Mouse (Mus musculus) kidney, adult 11 months (tissue): ENCODE measurements around the gene Ints11.

Source experiments
- DNase-seq: peaks from one replicate; pipeline ENCODE4 v3.0.0; 2022

Gene Ints11

DNA sequence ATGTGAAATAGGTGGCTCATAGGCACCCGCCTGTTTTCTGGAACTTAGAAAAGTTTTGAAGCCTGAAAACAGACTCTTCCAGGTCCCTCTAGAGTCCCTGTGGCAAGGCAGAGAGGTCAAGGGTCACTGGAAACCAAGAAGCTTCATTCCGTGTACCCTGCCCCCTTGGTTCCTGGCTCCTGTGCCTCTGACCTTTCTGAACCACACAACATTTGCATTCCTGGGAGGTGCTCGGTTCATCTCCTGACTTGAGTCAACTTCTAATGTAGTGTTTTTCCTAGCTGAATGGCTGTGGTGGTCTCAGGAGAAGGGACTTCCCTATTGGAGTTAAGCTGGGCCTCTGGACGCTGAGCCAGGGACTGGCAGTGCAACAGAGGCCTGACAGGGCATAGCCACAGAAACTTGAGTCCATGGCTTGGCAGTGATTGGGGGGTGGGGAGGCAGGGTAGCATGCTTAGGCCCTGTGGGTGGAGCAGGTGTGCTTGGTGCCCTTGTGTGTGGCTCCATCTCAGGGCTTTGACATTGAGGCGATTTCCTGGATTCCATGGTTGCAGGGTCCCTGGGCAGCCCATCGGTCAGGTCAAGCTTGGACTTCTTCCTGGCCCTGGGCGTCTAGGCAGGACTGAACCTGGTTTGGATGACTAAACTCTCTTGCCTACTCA is 20.8 kb upstream of the Ints11 start:
- DNase-seq: peak; percentile 83

DNA sequence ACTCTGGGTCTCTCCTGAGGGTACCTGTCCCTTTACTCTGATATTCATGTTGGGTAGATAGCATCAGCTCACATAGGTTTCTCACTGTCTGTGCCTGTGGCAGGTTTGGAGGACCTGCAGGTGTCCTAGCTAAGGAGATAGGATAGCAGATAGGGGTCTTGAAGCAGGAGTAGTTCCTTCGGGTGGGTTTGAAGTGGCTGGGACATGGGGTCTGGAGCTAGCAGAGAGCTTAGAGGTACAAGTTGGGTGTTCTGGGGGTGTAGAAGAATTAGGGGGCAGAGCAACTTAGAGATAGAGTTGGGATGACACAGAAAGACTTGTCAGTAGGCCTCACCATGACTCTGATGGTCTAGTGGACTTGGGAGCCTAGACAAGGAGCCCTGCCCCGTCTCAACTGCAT is 20.0 kb upstream of the Ints11 start:
- no peak for DNase-seq

DNA sequence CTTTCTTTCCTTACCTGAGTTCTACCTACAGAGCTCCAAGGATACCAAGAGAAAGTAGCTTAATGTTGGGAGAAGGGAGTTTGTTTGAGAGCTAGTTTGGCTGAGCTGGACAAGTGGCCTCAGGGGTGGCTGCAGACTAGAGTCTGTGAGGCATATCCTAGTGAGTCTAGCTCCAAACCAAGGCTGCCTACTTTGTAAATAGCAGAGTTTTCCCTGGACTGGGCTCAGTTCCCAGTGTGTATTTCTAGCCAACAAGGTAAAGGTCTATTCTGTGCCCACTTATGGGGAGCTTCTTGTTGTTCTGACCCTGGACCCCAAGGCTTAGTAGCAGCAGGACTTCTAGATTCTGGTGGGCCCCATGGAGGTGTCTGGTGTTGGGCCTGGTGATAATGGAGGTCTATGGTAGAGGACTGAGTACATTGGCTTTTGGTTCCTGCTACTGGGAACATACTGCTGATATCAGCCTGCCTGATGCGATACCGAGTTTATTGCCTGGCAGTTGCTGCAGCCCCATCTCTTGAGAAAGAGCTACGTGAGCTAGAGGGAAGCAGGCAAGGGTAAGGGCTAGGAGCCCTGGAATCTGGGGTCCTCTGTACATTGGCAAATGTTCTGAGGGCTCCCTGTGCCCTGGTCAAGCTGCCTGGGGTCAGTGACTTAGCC is 19.4 kb upstream of the Ints11 start:
- DNase-seq: peak; percentile 68

DNA sequence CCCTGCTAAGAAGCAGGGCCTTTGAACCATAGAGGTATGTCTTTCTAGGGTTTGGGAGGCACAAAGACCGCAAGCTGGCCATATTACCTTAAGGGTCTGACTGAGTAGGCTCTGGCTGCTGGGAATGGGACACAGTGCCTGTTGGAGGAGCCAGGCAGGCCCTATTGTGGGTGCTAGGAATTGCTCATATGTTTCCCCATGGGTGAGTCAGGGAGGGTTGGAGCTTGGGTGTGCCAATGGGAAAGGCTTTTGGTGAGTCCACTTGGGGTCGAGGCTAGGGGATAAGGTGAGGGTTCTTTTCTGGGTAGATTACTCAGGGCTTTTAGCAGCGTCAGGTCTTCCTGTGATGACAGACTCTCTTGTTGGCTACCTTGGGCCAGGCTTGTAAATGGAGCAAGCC is 18.0 kb upstream of the Ints11 start:
- DNase-seq: no peak

DNA sequence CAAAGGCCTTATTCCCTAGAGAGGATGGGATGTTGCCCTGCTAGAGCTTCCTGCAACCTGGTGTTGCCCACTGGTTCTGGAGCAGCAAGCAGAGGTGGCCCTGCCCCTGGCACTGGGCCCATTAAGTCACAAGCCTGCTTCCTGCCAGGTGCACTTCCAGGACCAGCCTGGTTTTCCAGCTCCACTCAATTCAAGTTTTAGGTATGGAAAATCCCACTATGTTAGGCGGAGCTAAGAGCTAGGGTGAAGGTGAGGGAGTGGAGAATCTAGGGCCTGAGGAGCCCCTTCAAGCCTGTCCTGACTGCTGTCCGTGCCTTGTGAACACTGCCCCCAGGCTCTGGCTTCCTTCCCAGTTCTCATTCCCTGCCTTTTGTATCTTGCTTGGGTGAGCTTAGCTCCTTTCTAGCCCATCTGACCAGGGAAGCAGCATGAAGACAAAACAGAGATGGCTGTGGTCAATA is 17.4 kb upstream of the Ints11 start:
- peak; percentile 78 for DNase-seq

DNA sequence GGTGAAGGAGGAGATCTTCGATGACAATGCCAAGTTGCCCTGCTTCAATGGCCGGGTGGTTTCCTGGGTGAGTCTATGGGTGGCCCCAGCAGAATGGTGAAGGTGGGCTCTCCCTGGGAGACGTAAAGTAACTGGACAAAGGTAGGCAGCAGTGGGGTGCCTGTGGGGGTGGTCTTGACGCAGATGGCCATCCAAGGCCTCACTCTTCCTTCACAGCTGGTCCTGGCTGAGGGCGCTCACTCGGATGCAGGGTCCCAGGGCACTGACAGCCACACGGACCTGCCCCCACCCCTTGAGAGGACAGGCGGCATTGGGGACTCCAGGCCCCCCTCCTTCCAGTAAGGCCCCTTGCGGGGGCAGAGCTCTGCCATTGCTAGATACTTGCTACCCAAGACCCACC is 15.9 kb upstream of the Ints11 start:
- DNase-seq: no peak

DNA sequence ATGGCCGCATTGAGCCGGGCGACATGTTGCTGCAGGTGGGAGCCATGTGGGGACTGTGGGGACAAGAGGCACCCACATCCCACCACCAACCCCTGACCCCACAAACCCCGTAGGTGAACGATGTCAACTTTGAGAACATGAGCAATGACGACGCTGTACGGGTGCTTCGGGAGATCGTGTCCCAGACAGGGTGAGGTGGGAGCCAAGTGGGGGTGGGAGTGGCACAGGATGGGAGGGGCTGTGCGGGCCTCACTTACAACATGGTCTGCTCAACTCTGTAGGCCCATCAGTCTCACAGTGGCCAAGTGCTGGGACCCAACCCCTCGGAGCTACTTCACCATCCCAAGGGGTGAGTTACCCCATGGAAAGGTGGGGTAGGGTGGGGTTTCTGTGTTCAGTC is 14.4 kb upstream of the Ints11 start:
- no peak for DNase-seq

DNA sequence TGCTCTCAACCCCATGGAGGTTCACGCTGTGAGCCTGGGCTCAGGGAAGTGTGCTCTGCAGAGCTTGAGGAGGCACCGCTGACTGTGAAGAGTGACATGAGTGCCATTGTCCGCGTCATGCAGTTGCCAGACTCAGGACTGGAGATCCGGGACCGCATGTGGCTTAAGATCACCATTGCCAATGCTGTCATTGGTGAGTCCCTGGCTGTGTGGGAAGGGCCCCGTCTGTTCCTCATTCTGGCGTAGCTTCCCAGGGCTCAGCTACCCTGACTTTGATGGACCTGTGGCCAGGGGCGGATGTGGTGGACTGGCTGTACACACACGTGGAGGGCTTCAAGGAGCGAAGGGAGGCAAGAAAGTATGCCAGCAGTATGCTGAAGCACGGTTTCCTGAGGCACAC is 13.3 kb upstream of the Ints11 start:
- DNase-seq: no peak

DNA sequence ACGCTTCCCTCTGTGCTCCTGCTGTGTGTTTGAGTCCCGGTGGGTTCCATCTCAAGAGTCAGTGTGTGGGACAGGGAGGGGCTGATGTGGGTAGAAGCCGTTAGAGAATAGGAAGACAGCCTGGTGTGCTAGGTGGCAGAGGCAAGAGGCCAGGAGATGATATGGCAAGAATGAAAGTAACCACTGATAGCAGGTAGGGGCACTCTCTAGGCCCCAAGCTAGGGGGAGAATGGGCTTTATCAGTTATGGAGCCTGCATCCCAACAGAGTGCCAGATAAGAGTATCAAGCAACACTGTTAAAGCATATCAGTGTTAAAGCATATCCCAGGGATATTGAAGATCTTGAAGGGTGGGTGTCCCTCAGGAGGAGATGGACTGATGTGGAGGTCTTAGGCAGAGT is 12.5 kb upstream of the Ints11 start:
- no peak for DNase-seq

DNA sequence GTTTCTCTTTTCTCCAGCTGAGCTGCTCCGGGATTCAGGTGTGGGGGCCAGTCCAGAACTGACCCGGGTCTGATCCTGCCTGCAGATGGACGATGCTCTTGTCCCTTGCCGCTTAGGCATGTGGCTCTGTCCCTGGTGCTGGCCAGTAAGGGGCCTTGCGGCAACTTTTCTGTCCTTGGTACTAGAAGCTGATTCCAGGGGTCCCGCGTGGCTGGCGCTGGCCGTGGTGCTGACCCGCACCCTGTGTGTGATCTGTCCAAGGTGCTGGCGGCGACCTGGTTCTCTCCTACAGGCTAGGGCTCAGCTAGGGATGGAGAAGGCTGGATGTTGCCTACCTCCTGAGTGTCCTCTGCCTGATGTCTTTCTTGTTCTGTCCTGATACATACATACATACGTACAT is 10.0 kb upstream of the Ints11 start:
- DNase-seq: no peak

DNA sequence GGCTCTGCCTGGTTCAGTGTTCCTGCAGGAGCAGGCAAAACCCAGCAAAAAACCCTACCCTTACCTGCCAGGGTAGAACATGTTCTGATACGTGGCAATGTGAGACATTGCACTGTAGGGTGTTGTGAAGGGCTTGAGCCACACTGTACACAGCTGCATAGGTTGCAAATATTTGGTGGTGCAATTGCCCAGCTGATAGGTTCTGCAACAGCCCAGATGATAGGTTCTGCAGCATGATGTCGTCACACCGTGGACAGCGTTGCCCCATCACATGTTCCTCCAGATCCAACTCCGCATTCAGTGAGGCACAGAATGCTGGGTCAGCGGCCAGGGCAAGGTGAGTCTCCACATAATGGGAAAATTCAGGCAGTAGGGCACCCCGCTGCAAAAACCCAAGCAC is 7.6 kb upstream of the Ints11 start:
- DNase-seq: no peak

DNA sequence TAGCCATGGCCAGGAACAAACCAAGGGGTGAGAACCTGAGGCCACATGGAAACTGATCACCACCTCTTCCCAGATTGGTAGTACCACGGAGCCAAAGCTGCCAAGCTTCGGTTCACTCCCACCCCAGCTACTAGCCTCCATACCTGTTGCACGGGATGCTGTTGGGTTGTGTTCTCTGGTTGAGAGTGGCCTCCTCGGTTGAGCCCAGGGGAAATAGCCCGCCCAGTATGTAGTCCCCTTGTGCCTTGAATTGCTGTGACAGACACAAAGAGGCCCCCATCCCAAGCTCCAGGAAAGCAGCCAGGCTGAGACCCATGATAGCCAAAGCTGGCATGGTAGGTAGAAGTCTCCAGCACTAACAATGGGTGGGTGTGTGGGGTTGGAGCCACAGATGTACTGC is 6.3 kb upstream of the Ints11 start, which contains the start of gene Tas1r3:
TSS of gene Tas1r3 (minus strand) at position 362 of the 400 bp plus-strand sequence.
- no peak for DNase-seq

DNA sequence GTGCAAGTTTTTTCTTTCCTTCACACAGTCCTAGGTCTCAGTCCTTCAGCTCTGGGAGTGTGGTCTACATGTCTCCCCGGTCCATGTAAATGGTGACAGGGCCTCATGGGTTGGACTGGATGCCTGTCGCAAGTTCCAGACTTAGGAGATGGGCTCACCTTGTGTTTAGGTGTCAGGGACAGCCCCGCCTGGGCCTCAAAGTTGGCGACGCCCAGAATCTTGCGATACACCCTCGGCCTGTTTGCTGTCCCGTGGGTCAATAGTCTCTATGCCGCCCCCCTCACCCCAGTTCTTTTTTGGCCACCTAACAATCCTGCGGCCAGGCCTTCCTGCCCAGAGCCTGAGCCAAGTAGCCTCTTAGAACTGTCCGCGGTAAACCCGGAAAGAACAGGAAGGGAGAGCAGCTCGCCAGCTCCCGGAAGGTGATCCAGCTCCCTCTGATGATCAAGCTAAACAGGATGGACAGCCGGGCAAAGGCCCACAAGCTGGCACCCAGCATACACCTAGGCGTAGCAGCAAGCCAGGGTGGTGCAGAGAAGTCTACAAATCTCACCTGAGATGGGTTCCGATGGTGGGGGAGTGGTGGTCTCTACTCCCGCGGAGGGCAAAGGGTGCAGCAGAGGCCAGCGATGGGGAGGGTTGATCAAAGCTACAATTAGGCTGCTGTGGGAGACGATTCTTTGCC is 590 bp upstream of the Ints11 start:
- peak; percentile 53 for DNase-seq

DNA sequence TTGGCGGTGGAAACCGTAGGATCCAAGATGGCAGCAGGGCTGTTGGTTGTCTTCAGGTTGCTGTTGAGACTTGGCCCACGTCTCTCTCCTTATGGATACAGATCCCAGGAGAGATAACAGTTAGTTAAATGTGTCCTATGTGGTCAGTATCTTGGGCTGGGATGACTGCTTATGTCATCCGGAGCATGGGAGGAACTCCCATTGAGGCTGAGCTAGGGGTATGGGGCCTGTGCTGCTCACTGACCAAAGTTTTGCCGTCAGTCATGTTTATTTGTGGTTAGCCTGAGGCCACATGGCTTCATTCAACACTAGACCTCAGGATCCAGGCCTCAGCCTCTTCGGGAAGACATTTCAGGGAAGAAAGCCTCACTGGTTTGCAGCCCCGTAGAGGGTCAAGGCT is 2.1 kb downstream of the Ints11 start:
- DNase-seq: no peak

DNA sequence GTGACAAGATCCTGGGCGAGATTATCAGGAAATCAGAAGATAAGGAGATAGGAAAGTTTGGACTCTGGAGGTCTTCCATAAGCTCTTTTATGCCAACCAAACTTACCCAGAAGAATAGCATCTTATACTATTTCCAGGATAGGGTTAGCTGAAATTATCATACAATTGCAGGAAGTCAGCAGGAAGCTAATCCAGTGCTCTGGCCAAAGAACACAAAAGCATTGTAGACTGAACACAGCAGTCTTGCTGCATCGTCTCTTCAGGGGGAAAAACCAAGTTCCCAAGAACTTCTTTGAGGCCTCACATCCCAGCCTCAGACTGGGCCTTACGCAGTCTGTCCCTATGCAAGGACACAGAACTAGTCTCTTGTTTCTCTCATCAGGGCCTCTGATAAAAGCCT is 14.2 kb downstream of the Ints11 start:
- no peak for DNase-seq

DNA sequence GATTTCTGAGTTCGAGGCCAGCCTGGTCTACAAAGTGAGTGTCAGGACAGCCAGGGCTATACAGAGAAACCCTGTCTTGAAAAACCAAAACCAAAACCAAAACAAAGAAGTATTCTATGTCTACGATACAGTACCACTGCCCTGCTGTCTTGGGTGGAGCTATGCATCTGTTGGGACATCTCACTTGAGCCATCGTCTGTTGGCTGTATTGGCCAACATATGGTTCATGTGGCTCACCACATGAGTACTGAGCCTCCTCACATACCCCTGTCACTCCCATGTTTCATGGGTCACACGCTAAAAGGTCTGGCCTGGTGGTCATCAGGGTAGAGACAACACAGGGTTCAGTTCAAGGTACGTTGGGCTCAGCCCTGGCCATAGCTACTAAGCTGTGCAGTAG is 17.0 kb downstream of the Ints11 start:
- DNase-seq: no peak

DNA sequence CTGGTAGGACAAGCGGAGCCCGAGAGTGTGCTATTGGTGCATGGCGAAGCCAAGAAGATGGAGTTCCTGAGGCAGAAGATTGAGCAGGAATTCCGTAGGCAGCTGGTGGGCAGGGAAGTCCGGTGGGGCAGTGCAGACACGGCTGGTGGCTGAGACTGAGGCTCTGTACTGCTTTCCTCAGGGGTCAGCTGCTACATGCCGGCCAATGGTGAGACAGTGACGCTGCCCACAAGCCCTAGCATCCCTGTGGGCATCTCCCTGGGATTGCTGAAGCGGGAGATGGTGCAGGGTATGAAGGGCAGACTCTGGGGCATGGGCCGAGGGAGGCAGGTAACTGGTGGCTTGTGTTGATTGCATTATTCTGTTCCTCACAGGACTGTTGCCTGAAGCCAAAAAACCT is 18.3 kb downstream of the Ints11 start:
- DNase-seq: no peak

DNA sequence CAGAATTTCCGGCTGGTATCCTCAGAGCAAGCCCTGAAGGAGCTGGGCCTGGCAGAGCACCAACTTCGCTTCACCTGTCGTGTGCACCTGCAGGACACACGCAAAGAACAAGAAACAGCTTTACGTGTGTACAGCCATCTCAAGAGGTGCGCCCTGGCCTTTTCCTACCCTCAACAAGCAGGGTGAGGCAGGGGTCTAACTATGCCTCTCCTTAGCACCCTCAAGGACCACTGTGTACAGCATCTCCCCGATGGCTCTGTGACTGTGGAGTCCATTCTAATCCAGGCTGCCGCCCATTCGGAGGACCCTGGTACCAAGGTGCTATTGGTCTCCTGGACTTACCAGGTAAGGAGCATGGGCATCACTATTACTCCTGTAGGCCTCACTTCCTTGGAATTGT is 18.8 kb downstream of the Ints11 start:
- no peak for DNase-seq

DNA sequence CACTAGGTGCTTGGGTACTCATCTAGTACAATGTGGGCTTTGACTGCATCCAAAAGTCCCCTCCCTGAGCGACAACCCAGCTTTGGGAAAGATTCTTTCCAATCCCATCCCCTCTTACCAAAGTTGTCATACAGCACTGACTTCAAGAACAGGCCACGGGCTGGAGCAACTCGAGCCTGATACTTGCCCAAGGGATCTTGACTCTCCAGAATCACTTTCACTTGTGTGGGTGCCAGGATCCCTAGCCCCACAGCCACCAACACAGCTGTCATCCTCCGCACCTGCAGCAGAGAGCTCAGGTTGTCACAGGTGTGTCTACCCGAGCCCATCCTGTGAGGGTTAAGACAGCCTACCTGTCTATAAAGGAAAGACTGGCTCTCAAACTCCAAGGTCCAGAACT is 20.0 kb downstream of the Ints11 start:
- DNase-seq: no peak

DNA sequence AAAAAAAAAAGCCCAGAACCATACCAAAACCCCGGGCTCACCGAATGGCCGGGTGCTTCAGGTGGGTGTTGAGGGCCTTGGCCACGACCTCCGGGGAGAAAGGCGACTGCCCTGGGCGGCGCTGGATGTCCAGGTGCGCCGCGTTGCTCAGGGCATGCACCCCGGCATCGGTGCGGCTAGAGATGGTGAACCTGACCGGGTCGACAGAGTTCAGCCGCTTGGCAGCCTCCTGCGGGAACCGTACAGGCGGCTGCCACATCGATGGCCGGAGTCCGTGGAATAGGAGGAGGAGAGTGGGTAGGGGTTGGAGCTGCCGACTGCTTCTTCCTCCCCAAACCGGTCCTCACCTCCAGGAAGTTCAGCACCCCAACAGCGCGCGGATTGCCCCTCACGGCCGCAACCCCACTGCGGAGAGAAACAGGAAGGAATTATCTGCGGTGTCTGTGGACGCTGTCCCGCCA is 21.7 kb downstream of the Ints11 start:
- no peak for DNase-seq

DNA sequence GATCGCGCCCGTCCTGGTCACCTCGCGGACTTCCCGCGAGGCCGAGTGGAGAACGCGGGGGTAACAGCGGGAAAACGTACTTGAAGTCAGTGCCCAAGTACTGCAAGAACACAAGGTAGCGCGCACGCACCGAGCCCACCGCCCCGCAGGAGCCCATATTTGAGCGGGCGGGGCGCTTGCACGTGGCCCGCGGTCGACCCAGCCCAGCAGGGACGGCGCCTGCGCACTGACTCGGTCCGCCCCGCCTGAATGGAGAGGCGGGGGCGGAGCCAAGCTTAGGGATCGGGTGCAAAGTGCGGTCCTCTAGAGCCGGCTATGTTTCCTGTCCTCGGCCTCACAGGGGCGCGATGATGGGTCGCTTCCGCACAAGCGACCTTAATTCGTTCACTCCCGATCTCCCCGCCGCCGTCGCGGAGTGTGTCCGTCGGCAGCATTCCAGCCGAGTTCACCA is 22.2 kb downstream of the Ints11 start, which contains the start of the genes Pusl1 and Acap3:
TSS of gene Pusl1 (minus strand) at position 231 of the 451 bp plus-strand sequence.
TSS of gene Acap3 (plus strand) at position 272 of the 451 bp plus-strand sequence.
- peak; percentile 93 for DNase-seq

DNA sequence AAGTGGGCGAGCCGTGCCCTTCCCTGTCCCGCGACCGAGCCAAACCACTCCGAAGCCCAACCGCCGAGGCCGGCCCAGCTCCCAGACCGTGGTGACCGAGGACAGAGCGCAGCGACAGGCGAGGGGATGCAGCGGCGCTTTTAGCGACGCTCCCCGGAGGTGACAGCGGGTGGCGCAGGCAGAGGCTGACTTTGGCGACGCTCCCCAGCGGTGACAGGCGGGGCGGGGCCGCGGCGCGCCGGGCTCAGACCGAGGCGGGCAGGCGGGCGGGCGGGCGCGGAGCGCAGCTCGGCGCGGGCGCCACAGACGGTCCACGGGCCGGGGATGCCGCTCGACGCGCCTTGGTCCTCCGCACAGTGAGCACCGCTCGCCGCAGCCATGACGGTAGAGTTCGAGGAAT is 22.7 kb downstream of the Ints11 start:
- peak; percentile 64 for DNase-seq

DNA sequence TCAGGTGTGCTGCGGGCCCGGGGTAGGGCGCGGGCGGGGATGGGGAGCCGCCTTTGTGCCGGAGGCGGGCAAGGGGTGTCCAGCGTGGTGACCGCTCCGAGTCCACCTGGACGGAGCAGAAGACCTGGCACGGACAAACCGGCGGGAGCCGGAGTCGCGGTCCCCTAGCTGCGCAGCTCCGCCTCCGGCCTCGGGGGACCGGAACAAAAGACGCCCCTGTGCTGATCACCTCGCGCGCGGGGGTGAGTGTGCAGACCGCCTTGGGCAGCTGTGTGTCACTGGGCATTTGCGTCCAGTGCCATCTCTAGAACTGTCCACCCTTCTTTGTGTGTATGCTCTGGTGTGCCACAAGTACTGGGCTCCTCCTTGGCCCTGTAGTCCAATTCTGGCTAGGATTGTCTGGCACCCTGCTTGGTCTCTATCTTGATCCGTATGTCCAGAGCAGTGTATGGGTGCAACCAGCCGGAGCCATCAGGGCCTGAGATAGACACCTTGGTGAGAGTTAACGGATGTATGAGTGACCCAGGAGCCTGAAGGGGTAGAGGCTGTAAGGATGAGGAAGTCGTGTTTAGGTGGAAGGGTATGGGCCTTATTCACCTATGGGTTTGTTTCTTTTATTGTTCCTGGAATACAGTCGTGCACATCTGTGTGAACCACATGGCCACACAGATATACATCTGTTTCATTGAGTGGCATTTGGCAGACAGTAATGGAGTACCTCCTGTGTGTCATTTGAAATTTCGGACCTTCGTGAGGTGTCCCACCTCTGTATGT is 23.3 kb downstream of the Ints11 start:
- no peak for DNase-seq
